Mouse (Mus musculus) CH12.LX (cell line): ENCODE data around the gene Helz. TPM values are rescaled to one million over a fixed set of nuclear protein-coding genes. Genes with fewer than 3 reads are reported as not detected.

Experiments used
- DNase-seq: peaks from one replicate; pipeline ENCODE4 v3.0.0-alpha.2; 2013; ENCODE audit errors: extremely low read depth
- H3K27ac ChIP-seq: 2 replicates; pipeline ENCODE4 v1.5.1; 2012; ENCODE audit warnings: low read depth, mild to moderate bottlenecking, control low read depth, moderate library complexity; ENCODE audit not compliant: insufficient read depth
- H3K27me3 ChIP-seq: replicated peaks from 2 replicates; pipeline ENCODE3; 2012; ENCODE audit warnings: inconsistent platforms
- H3K36me3 ChIP-seq, 2 experiments: replicated peaks in 1 of 2; 2 replicates each; pipeline versions ENCODE3 to v1.6.1; 2012; ENCODE audit warnings: inconsistent platforms in 1 of 2, low read length in 1 of 2, mild to moderate bottlenecking in 1 of 2, mixed read lengths in 1 of 2, moderate library complexity in 1 of 2; ENCODE audit not compliant: control insufficient read depth in 1 of 2, insufficient read depth in 1 of 2
- H3K4me1 ChIP-seq, 2 experiments: 2 replicates each; pipeline ENCODE4 v1.6.1; 2012; ENCODE audit warnings: inconsistent platforms in 1 of 2, moderate library complexity in 1 of 2; ENCODE audit not compliant: insufficient read depth in 2 of 2, control insufficient read depth in 1 of 2
- H3K4me2 ChIP-seq: 2 replicates; pipeline ENCODE4 v1.6.1; 2012; ENCODE audit warnings: low read depth, mild to moderate bottlenecking, control low read depth; ENCODE audit not compliant: poor library complexity, insufficient read depth, severe bottlenecking
- H3K4me3 ChIP-seq, 3 experiments: fragments of 150-350 bp in 1 of 3; sonication (generic) in 1 of 3; replicated peaks in 1 of 3; 2 replicates each; pipeline versions ENCODE3 to v1.5.1; 2011 to 2012; ENCODE audit warnings: low read depth in 2 of 3, low read length in 2 of 3, mild to moderate bottlenecking in 2 of 3, moderate library complexity in 2 of 3, control low read depth in 1 of 3, improper control_type of control experiment in 1 of 3, inconsistent platforms in 1 of 3, mixed read lengths in 1 of 3; ENCODE audit not compliant: poor library complexity in 1 of 3
- H3K79me2 ChIP-seq: replicated peaks from 2 replicates; pipeline ENCODE4 v1.6.1; 2012; ENCODE audit warnings: mild to moderate bottlenecking, moderate library complexity; ENCODE audit not compliant: control insufficient read depth, poor library complexity, insufficient read depth, severe bottlenecking; ENCODE audit errors: extremely low read depth
- H3K9ac ChIP-seq: 2 replicates; pipeline ENCODE4 v1.6.1; 2012; ENCODE audit warnings: low read depth, mild to moderate bottlenecking, control low read depth, moderate library complexity; ENCODE audit not compliant: insufficient read depth
- H3K9me3 ChIP-seq: replicated peaks from 2 replicates; pipeline ENCODE3; 2012; ENCODE audit warnings: low read length, inconsistent platforms, mixed read lengths
- CHD2 ChIP-seq: IDR thresholded peaks from 2 replicates; pipeline ENCODE4 v1.6.1; 2011; ENCODE audit warnings: low read length, improper control_type of control experiment
- EP300 ChIP-seq: IDR thresholded peaks from 2 replicates; pipeline ENCODE4 v1.6.1; 2011; ENCODE audit warnings: low read length, improper control_type of control experiment
- HCFC1 ChIP-seq: IDR thresholded peaks from 2 replicates; pipeline ENCODE4 v1.6.1; 2012; ENCODE audit warnings: low read depth, mild to moderate bottlenecking, inconsistent platforms, low read length, improper control_type of control experiment
- IRF4 ChIP-seq: IDR thresholded peaks from 2 replicates; pipeline ENCODE4 v1.6.1; 2014; ENCODE audit warnings: low read depth, mild to moderate bottlenecking, inconsistent platforms, low read length, improper control_type of control experiment
- JUND ChIP-seq: conservative IDR thresholded peaks from 2 replicates; pipeline ENCODE4 v1.6.1; 2011; ENCODE audit warnings: low read depth, low read length, improper control_type of control experiment
- KAT2A ChIP-seq: IDR thresholded peaks from 2 replicates; pipeline ENCODE4 v1.6.1; 2012; ENCODE audit warnings: low read length, improper control_type of control experiment, inconsistent platforms; ENCODE audit not compliant: insufficient replicate concordance
- MAFK ChIP-seq: IDR thresholded peaks from 2 replicates; pipeline ENCODE4 v1.6.1; 2011; ENCODE audit warnings: low read length, improper control_type of control experiment; ENCODE audit not compliant: insufficient replicate concordance
- MAX ChIP-seq: IDR thresholded peaks from 2 replicates; pipeline ENCODE4 v1.6.1; 2011; ENCODE audit warnings: low read length, improper control_type of control experiment
- MAZ ChIP-seq: IDR thresholded peaks from 2 replicates; pipeline ENCODE4 v1.6.1; 2012; ENCODE audit warnings: low read depth, mild to moderate bottlenecking, inconsistent platforms, low read length, improper control_type of control experiment, moderate library complexity
- NRF1 ChIP-seq: IDR thresholded peaks from 2 replicates; pipeline ENCODE4 v1.6.1; 2014; ENCODE audit warnings: low read depth, mild to moderate bottlenecking, inconsistent platforms, low read length, improper control_type of control experiment, moderate library complexity
- POLR2A ChIP-seq: IDR thresholded peaks from 2 replicates; pipeline ENCODE4 v1.6.1; 2011; ENCODE audit warnings: low read depth, mild to moderate bottlenecking, improper control_type of control experiment, low read length
- POLR2AphosphoS2 ChIP-seq: IDR thresholded peaks from 2 replicates; pipeline ENCODE4 v1.6.1; 2011; ENCODE audit warnings: low read depth, low read length, improper control_type of control experiment
- RAD21 ChIP-seq: IDR thresholded peaks from 2 replicates; pipeline ENCODE4 v1.6.1; 2011; ENCODE audit warnings: low read depth, mild to moderate bottlenecking, low read length, improper control_type of control experiment, moderate library complexity
- UBTF ChIP-seq: IDR thresholded peaks from 2 replicates; pipeline ENCODE4 v1.6.1; 2012; ENCODE audit warnings: low read depth, mild to moderate bottlenecking, inconsistent platforms, low read length, improper control_type of control experiment, moderate library complexity
- ZMIZ1 ChIP-seq: IDR thresholded peaks from 2 replicates; pipeline ENCODE4 v1.6.1; 2012; ENCODE audit warnings: low read depth, mild to moderate bottlenecking, inconsistent platforms, low read length, improper control_type of control experiment
- dilution Hi-C: fragments of 300-500 bp; cut with MboI; formaldehyde crosslinking; loops from 2 replicates; pipeline ENCODE4 v1.14.3; 2020; ENCODE audit warnings: low sequenced_read_pairs; ENCODE audit not compliant: extremely low pct_unique_long_range_greater_than_20kb, extremely low pct_ligation_motif_present
- in situ Hi-C: fragments of 300-500 bp; cut with MboI; formaldehyde crosslinking; loops from 3 replicates; pipeline ENCODE4 v1.14.3; 2019; ENCODE audit warnings: low sequenced_read_pairs, low pct_ligation_motif_present, low pct_unique_long_range_greater_than_20kb, mixed read lengths
- polyA plus RNA-seq: library from polyadenylated mRNA; unstranded; fragments of >175 nt; gene quantifications from 2 replicates; pipeline ENCODE4 v1.2.1, GENCODE M21; 2012; ENCODE audit warnings: low read depth; ENCODE audit not compliant: insufficient read length
- total RNA-seq, 2 experiments: library from RNA; depleted of rRNA; stranded (reverse); fragments of 300-350 nt in 1 of 2; fragments of >200 nt in 1 of 2; gene quantifications; 2 replicates each; pipeline ENCODE4 v1.2.3; 2012 to 2014

Helz gene
- total and polyA plus RNA-seq, 3 experiments, result 11.5 to 44.4 (median 22.2) TPM

DNA sequence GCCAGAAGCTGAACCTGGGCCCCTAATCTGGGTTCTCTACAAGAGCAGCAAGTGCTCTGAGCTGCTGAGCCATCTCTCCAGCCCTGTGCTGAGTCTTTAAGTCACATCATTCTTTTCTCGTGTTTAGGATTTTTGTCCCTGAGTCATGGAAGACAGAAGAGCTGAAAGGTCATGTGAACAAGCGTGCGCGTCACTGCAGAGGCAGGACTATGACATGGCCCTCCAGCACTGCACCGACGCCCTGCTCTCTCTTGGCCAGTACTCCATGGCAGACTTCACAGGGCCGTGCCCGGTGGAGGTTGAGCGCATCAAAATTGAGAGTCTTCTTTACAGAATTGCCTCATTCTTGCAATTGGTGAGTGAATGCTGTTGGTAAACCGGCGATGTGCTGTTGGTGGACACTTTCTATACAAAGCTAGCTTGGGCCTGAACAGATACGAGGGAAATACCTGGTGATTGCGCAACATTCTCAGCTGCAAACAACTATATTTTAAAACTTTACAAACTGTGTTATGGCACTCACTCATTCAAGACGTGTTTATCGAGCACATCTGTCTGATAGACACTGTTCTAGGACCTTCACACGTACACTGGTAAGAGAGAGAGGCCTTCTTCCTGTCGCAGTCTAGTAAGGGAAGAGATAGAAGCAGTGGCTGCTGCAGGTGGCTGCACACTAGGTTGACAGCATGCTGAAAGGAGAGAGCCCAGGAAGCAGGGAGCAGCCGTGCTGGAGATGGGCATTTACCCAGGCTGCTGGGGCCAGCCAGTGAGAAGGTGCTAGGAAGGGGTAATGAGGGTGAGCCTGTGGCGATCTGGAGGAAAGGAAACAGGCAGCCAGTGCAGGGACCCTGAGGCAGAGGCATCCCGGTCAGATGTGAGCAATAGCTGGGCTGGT lies 27.3 kb downstream of the Helz start:
- Histone ChIP-seq H3K4me2 (no peak overlapping the region), H3K27ac (no peak overlapping the region), H3K9me3 (no peaks in the 10 kb centered on the region), H3K4me1 (no peaks in the 10 kb centered on the region), H3K27me3 (no peaks in the 10 kb centered on the region), H3K79me2 (0 out of 2 replicates have a peak, but pooled peaks cover 3% of the 10 kb centered on the region), H3K9ac (no peak overlapping the region), H3K36me3 (peaks cover 59 to 91% of the 10 kb centered on the region in 2 experiments), H3K4me3 (no peak overlapping the region)
- TF ChIP-seq NRF1 (no peak), RAD21 (no peak), POLR2A (no peak), MAFK (no peak), CHD2 (no peak), JUND (no peak), IRF4 (no peak), MAX (no peak), EP300 (no peak), HCFC1 (no peak)
- dilution Hi-C loops, result no loop called here
- in situ Hi-C loops, result no loop called here
- no peak for DNase-seq

DNA sequence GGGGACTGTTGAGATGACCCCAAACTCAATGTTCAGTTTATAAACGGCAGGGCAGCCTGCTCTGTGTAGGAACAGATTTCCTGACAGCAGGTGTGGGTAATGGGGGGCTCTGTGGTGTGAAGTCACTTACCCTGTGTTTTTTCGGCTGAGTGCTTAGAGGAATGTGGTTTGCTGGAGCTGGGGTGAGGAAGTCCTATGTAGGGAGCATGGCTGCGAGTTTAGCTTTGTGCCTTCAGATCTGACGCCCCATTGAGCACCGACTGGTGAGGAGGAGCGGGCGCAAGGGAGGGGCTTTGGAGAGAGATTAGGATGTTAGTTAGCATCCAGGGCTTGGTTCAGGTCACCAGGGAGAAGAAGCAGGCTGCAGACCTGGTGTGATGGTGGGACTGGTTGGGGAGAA lies 28.5 kb downstream of the Helz start:
- H3K4me1 ChIP-seq, result no peaks in the 10 kb centered on the region
- H3K27me3 ChIP-seq, result no peaks in the 10 kb centered on the region
- no peaks in the 10 kb centered on the region for H3K9me3 ChIP-seq
- H3K4me2 ChIP-seq, result no peak overlapping the region
- H3K36me3 ChIP-seq, result peaks cover 62 to 95% of the 10 kb centered on the region in 2 experiments
- in situ Hi-C loops (no loop called here), dilution Hi-C loops (no loop called here)
- TF ChIP-seq ZMIZ1, result no peak
- TF ChIP-seq MAZ, result no peak
- TF ChIP-seq EP300, result no peak
- no peak for TF ChIP-seq UBTF
- no peak for DNase-seq
- no peak overlapping the region for H3K4me3 ChIP-seq
- H3K79me2 ChIP-seq, result 0 out of 2 replicates have a peak, but pooled peaks cover 3% of the 10 kb centered on the region
- H3K9ac ChIP-seq, result no peak overlapping the region
- no peak overlapping the region for H3K27ac ChIP-seq

DNA sequence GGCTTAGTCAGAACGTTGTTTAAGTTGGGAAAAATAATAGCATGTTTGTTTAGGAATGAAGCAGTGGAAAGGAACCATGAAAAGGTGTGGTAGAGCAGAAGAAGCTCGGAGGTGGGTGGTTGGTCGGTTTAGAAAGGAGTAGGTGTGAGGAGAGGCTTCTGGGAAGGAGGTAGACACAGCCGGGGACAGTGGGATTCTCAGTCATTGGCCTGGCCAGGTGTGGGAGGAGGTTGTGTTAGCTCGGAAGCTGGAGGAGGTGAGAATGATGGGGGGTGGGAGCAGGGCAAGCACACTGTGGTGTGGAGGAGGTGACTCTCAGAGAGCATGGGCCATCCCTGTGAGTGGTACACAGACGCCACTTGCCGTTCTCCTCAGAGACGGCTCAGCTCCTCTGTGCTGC lies 29.7 kb downstream of the Helz start:
- no peaks in the 10 kb centered on the region for H3K9me3 ChIP-seq
- H3K4me3 ChIP-seq, result no peak overlapping the region
- H3K27me3 ChIP-seq, result no peaks in the 10 kb centered on the region
- no peak overlapping the region for H3K27ac ChIP-seq
- dilution Hi-C loops, result no loop called here
- peaks cover 0 to 3% of the 10 kb centered on the region in 2 experiments; a peak in 2 of 4 replicates for H3K4me1 ChIP-seq
- no peaks in the 10 kb centered on the region for H3K79me2 ChIP-seq
- H3K9ac ChIP-seq, result no peak overlapping the region
- DNase-seq, result no peak
- no peak for TF ChIP-seq POLR2AphosphoS2
- TF ChIP-seq KAT2A, result no peak
- TF ChIP-seq, all 38 proteins: peak for 0
- in situ Hi-C loops, result no loop called here
- no peak overlapping the region for H3K4me2 ChIP-seq
- peaks cover 57 to 89% of the 10 kb centered on the region in 2 experiments for H3K36me3 ChIP-seq
